Mouse (Mus musculus) skeletal muscle tissue, adult 2 months (tissue): ENCODE data around the gene Asb16.

Experiments used
- DNase-seq: peaks from one replicate; pipeline ENCODE4 v3.0.0-alpha.2; 2012; ENCODE audit warnings: low read depth, low spot score

Gene Asb16

DNA sequence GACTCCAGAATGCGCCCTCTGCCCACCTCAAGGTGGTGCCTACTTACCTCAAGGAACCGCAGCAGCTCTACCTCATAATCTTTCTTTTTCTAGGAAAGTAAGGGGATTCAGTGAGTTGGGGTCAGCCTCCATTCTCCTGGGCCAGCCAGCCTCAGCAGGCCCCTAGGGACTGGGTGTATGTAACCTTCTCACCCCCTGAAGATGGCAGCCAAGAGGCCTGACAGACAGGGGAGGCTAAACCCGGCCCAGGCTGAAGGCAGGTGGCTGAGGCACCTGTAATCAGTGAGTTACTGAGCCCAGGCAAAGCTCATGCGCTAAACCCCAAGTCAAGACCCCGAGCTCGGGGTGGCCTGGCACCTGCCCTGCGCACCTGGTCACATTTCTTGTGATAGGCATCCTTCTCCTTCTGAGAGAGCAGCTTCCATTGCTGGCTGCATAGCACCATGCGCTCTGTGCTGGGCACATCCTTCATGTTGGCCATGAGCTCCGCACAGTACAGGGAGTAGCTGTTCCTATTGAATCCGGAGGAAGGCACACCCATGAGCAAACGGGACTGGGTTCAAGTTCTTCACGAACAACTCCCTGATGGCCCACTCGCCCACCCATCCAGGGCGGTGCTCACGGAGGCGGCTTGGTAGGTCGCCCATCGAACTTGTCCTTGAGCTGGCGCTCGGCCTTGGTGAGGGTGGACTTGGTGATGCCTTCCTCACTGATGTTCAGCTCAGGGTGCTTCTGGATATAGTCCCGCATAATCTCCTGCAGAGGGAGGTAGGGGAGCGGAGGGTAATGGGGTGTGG, 41.5 kb downstream of the Asb16 start:
- no peak for DNase-seq

DNA sequence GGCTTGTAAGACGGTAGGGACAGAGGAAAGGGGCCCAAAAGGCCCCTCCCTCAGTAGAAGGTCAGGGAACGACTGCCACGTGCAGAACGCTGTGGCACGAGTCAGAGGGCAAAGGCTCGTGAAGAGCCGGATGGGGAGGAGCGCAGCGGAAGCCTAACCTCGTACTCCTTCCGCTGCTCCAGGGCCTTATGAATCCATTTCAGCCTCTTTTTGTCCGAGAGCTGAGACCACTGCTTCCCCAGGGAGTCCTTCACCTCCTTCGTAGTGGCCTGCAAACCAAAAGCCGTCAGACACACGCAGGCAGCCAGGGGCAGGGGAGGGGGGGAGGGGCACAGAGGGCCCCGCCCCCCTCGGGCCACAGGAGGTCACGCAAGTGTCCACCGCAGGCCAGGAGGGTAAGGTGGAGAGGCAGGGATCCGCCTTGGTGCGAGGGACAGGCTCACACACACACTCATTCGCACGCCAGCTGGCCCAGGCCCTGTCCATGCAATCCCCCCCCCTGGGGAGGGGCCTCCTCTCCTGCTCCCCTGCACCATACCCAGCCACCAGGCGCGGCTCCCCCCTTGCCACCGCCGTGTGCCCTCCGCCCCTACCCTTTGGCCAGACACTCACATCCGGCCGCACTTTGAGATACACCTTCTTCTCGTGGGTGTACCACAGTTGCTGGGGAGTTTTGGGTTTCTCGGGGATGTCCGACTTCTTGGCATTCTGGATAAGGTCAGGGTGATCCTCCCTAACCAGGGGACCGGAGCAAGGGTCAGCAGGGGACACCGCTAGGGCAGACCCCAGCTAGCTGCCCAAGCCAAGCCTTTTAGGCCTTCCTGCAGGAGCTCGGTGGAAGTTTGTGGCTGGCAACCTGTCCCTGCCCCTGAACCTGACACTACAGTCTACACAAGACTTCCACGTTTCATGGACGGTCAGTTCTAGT, 42.5 kb downstream of the Asb16 start:
- DNase-seq, result no peak

DNA sequence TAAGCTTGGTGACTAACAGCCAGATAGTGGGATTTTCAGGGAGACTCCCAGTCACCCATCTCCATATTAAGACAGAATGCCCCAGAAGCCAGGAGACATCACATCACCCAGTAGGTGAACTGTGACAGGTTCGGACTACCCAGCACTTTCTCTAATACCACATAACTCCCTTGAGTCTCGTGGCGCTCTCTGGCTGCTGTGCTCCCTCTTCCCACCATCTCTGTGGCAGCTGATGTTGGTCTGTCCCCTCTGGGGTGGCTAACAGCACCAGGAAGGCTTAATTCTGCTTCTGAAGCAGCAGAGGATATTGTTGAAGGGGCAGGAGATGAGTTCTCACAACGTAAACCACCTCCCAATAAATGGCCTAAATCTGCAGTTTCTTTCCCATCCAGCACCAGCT, 43.4 kb downstream of the Asb16 start:
- DNase-seq, result no peak

DNA sequence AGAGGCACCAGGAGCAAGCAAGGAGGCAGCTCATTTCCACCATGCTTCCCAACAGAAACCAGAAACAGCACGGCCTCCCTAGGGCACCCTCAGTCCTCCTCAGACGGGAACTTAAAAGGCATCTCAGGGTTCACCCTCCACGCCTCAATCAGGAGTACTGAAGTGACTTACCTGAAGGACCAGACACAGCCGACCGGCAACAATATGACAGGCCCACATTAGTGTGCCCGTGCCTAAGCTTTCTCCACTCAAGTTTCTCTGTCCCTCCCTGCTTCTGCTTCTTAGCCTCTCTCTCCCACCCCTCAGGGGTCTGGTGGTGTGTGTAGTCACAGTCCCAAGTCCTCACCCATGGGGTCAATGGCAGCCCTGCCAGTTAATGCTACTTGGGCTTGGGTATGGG, 44.0 kb downstream of the Asb16 start:
- DNase-seq, result no peak

DNA sequence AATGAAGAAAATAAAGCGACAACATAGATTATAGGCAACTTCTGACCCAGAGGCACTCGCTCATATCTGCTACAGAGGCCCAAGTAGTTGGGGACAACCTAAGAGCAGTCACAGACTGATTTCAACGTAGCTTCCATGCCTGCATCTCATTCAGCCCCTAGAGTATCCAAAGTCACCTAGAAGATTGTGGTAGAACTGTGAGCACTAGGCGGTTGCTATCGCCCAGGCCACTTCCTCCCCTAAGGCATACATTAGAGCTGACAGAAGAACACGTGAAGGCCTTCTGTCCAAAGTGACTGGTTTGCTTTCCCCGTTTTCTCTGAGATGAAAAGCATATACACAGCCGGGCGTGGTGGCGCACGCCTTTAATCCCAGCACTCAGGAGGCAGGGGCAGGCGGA, 45.8 kb downstream of the Asb16 start:
- DNase-seq, result no peak

DNA sequence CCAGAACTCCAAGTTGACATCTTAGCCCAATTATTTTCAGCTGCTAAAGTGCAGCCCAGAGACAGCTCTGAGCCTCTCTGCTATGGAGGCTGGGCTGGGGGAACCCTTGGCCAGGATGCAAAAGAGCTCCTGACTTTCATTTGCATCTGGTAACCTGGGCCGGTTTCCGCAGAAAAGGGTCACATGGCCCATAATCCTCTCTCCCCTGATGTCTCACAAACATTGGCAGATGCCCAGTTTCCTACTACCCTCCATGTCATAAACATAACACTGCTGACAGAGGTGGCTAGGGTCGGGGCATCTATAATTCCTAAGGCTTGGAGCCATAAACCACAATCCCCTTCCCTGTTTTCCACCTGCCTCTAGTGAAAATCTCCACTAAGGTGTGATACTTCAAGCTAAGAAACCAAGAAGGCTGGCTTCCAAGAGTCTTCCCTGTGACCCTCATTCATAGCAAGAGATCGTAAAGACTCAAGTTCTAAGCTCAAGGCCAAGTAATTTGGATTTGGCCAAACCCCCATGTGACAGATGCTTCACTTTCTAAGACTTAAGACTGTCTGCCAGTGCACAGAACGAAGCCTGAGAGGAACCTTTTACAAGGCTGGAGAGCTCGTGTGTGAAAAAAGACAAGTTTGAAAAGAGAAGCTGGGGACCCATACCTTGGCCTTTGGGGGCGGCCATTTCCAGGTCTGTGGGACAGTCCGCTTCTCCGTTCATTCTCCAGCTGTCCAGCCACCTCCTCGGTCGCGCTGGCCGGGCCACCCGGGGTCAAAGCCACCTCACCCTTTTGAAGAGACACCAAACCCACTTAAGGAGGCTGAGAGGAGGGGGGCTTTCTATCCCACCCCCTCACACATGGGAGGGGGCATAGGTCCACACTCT, 47.4 kb downstream of the Asb16 start:
- no peak for DNase-seq

DNA sequence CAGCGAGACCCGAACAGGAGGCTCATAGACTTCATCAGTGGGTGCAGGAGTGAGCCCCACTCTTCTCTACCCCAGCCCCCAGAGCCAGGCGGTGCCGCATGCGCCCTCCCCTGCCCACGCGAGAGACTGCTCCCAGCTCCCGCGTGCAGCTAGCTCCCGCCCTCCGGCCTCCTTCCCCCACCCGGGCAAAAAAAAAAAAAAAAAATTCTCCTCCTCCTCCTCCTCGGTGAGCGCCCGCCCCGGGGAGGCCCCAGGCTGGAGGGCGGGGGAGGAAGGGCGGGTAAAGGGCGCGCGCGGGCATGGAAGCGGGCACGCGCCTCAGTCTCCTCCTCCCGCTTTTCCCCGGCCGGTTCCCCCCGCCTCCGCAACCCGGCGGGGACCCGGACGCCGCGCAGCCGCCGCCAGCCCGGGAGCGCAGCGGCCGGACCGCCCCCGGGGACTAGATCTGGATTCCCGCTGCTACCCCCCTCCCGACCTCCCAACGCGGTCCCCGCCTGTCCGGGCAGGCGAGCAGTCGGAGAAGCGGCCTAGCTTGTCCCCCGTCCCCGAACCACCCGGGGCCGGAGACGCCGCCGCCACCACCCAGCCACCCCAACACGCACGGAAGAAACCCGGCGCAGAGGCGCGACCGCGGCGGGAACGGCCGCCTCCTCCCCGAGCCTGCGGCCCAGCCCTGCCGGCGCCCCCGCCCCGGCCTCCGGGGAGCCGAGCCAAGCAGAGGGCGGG, 48.2 kb downstream of the Asb16 start:
- DNase-seq, result peak; percentile 85

DNA sequence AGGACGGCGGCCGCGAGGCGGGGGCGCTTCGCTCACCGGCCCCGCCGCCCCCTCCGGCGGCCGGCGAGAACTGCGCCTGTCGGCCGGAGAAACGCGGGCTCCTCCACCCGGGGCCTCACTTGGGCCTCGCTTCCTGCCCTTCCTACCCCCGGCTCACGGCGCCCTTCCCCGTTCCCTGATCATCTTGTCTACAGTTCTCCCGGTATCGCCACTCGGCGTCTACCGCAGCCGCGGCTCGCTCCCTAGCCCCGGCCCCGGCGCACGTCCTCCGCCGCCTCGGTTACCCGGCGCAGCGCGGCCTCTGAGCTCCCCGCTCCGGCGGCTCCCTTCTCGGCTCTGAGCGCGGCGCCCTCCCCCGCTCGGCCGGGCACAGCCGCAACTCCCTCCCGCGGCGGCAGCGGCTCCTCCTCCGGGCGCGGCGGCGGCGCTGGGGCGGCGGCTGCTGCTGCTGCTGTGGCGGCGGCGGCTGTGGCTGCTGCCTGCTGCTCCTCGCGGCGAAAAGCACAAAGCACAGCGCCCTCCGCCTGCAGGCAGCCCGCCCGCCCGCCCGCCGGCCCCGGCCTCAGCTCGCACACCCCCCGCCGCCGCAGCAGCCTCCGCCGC, 48.9 kb downstream of the Asb16 start:
- DNase-seq, result peak; percentile 54

DNA sequence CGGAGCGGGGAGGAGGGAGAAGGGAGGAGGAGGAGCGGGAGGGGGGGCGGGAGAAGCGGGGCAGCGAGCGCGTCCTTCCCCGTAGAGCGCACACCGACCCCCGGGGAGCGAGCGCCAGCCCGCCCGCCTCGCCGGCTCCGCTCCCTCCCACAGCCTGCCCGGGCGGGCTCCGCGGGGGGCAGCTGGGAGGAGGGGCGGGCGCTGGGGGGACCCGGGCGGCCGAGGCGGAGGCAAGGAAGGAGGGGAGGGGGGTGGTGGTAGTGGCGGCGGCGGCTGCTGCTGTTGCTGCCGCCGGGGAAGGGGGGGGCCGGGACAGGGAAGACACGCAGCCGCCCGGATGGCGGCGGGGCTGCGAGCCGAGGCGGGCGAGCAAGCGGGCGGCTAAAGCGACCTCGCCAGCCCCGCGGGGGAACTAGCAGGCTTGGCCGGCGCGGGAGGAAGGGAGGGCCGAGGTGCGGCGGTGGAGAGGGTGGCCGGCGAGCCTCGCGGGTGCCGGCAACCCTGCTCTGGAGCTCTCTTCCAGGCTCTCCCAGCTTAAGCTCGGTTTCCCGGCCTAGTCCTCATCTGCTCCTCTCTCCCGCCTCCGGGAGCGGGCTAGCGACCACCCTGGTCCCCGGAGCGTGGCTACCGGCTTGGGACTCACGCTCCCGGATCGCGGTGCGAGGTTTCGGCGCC, 49.5 kb downstream of the Asb16 start:
- DNase-seq, result peak; percentile 60

DNA sequence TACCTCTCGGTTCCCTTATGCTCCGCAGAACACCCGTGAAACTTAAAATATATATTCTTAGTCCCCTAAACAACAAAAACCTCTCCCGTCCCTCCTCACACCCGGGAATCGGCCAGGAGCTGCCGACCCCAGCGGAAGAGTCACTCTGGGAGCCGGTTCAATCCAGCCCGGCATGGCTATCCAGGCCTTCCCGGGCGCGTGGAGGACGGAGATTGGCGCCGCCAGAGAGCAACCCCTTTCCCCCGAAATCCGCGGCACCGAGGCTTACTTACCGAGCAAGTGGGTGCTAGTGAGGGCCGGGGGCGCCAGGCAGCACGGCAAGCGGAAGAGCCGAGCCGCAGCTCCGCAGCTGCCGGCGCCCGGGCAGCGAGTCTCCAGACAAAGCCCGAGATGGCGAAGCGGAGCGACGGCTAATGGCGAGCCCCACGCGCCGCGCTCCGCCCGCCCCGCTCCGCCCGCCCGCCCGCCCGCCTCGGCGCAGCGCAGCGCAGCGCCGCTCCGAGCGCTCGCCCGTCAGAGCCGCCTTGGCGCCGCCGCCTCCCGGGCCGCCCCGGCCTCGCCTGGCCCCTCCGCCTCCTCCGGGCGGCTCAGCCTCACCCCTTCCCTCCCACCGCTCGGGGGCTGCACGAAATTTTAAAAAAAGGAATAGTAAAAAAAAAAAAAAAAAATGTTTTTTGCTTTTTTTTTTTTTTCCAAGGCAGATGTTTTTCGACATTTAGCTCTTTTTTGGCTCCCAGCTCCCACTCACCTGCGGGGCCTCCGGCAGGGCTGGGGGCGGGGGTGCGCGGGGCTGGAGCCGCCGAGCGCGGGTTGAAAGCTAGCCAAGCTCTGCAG, 50.2 kb downstream of the Asb16 start:
- no peak for DNase-seq

DNA sequence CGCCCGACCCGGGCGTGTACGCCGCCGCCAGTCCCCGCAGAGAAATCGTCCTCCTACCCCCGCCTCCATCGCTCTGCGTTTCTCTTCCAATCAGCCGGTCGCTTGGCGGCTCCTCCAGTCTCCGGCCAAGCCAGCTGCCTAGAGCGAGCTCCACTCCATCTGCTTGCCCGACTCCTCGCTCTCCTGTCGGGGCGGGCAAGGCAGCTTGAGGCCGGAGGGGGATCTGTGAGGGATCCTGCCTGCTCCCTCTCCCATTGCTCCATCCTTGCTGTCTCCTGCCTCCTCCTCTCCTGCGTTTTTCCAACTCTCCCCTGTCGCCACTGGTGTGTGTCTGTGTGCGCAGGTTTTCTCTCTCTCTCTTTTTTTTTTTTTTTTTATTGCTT, 50.9 kb downstream of the Asb16 start, which contains the start of gene Ubtf:
TSS of gene Ubtf (minus strand) at position 333 of the 383 bp plus-strand sequence.
- DNase-seq, result peak; percentile 90

DNA sequence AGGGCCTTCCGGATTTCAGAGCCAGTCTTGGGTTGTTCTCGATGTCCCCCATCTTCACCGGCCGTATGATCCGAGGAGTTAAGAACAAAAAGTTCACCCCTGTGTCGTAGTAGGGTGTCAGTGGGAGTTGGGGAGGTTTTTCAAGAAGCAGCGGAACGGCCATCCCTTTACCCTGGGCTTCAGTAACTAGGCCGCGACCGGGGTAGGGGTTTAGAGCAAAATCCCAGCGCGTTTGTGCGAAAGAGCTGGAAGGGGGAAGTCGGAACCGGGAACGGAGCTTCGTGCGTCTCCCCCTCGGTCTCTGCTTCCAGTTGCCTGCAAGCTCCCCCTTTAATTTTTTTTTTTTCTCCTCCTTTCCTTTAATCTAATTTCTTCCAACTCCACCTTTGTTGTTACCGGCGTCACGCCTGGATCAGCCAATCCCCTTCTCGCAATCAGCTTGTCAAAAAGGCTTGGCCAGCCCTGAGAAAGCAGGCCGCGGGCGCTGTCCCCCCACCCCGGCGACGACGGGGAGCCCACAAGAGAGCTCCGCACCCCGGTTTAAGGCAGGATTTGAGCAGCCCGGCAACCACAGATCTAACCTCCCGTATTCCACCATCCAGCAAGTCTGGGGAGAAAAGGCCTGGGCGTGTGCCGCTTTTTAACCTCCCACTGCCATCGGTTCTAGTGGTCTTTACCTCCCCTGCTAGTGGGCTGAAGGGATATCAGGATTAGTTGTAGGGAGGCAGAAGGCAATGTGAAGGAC, 51.6 kb downstream of the Asb16 start:
- peak; percentile 91 for DNase-seq

DNA sequence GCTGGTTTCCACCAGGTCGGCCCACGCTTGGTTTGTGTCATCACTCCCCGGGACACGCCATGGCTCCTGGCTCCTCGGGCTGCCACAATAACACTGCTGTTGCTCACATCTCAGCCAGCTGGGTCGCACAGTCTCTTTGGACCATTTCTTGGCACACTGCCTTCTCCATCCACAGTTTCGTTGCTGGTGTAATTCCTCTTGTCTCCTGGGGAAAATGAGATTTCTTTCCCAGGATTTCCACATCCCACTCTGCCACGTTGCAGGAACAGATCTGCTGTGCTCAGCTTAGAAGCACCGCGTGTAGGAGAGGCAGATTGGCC, 52.1 kb downstream of the Asb16 start:
- DNase-seq, result peak; percentile 91

DNA sequence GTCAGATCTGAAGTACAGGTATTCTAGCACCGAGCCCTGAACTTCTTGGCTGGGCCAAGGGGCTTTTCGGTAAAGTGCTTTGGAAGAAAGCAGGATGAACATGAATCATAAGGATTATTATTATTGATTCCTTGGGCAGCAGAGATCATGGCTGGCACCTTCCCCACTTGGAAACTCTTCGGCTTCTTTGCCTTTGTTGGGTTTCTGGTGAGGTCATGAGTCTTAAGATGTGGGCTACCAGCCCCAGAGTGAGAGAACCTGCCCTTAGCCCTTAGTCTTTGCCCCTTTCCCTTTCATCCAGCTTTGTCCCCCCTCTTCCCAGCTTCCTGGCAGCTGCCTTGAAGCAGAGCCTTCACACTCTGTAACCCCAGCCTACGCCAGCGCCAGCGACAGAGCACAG, 53.4 kb downstream of the Asb16 start:
- DNase-seq, result no peak

DNA sequence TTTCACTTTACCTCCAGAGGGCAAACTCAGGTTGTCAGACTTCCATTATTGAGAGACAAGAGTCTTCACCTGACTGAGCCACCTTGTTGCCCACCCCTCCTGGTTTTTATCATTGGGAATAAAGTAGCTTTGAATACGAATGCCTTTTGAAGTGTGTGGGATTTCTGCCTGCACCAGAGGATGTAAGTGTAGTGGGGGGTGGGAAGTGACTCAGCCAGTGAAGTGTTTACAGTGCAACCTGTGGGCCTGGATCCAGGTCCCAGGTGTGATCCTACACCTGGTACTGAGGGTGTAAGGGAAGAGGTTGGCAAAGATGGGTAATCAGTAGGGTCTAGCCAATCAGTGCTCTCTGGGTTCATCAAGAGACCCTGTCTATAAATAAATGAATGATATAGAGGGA, 55.0 kb downstream of the Asb16 start:
- DNase-seq, result no peak

DNA sequence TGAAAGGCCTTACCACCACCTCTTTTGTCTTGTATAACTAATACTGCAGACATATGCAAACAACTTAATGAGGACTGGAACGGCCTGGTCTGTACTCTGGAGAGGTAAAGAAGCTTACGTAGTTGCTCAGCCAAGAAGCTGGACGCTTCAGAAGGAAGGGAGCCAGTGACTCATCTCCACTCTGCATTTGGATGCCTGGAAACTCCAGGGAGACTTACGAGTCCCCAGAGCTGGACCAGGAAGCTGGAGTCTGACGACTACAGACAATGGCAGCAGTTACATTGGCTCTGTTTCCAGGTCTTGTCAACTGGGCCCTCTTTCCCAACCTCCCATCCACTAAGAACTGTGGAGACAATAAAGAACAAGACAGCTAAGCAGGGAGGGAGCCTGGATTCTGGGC, 58.7 kb downstream of the Asb16 start:
- peak; percentile 65 for DNase-seq

DNA sequence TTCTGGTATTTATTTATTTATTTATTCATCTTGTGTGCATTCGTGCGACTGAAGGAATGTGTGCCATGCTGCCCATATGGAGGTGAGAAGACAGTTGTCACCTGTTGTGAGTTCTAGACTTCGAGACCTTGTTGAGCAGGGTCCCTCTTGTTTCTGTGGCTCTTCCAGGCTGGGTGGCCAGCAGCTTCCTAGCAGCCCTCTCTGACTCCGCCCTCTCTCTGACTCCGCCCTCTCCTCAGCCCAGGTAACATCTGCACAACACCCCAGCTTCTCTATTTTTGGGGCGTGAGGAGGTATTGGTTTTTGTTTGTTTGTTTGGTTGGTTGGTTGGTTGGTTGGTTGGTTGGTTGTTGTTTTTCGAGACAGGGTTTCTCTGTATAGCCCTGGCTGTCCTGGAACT, 59.3 kb downstream of the Asb16 start:
- DNase-seq, result no peak
